Mouse (Mus musculus) right cerebral cortex, postnatal 14 days (tissue): ENCODE data around the gene Ufm1.
A peak's percentile ranks its signal among the peaks of the same experiment; 100 is the strongest.

Source experiments
- DNase-seq: peaks from one replicate; pipeline ENCODE4 v3.0.0; 2022

The Ufm1 gene

DNA sequence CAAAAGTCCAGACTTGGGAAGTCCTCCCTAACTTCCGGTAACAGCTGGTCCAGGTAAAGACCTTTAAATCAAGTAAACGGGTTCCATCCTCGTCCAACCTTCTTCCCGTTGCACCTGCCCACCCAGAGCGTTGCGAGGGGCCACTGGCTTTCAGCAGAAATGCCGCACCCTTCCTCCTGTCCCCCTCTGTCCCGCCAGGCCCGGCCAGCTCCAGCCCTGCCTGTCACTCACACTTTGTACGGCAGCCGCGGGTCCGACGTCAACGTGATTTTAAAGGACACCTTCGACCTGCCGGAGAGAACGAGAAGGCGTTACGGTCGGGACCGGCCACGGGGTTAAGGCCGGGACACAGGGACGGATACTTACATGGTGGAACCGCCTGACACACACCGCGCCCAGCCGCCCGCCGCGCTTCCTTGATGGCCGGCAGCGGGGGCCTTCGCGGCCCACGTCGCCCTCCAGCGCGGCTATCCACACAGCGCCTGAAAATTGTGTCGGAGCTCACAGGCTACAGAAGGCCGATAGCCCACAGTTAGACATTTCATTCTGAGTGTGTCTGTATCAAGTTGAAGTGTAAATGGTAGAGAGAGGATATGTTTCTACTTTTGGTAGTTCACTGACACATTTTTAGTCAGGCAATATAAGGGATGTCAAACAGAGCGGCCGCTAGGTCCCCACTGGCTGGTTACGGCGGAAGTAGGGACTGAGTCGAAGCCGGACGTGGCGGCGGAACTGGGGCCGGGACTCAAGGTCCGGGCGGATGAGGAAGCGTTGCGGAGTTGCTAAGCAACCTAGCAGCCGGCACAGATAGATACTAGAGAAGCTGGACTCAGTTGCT lies at the start of gene Ufm1:
TSS of gene Ufm1 (minus strand) at position 448 of the 838 bp plus-strand sequence.
- DNase-seq, result peak; percentile 93

DNA sequence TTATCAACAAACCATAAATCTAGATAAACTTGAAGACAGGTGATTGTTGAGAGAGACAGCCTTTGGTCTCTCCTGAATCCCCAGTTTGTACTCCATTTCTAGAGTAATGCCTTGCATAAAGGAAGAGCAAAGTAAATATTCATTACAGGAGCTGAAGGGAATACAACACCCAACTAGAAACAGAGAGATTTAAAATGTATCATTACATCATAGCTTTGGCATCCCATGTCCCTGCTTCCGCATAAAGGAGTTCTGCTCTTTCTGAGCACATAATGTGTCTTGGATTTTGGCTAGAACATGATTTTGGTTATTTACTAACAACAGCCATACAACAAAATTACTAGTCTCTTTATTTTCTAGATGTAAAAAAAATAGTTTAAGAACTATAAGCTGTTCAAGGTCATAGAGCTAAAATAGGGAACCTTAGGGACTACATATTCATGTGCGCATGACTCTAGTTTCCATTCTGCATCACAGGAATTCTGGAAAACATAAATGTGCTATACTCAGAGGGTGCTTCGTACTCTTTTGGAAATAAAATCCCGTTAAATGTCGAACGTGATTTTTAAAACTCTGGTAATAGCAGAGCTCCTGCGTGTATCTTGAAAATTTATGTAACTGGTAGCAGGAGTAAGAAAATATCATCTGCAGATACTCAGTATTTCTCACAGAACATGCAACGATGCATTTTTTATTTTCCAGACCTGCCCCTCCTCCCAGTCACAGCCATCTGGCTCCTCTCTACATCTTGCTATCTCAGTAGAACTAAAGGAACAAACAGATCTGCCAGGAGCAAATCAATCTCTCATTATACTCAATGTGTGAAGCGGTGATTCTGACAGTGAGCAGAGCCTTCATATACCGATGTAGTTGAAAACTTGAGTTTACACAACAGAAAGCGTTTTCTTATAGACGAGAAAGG lies 27.2 kb upstream of the Ufm1 start:
- peak; percentile 7 for DNase-seq

DNA sequence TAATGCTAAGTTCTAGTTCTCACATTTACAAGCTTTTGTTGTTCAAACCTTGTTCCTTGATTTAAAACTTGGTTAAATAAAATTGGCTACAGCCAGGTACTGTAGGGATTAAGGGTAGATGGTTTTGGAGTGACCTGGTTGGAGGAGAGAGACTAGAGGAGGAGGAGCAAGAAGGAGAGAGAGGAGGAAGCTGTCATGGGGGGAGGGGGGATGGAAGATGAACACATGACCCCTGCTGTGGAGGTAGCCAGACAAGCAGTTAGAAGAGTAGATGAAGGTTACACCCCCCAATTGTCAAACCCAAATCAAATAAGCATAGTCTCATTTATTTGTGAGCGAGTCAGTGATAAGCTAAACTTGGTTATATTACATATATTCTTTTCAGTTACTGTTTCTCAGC lies 8.0 kb upstream of the Ufm1 start:
- no peak for DNase-seq

DNA sequence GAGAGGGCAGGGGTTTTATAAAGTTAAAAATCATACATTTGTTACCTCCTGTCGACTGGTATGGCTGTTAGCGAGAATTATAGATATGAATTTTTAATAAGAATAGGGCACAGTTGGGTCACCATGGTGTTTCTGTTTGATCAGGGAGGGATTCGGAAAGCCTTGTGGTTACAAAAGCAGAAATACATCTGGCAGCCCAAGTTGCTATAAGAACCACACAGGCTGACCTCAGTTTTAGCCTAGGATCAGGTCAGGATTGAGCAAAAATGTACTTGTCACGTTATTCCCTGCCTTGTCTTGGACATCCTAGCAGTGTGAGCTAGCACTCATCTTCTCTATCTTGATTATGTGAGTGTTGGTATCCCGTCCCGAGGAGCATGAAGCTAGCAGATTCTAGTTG lies 6.9 kb upstream of the Ufm1 start:
- no peak for DNase-seq

GRCm38 (mm10) chr3:53869263-53869662 lies 5.6 kb upstream of the Ufm1 start:
- no peak for DNase-seq

- no peak for DNase-seq
Measured at GRCm38 (mm10) chr3:53868212-53868611, 4.6 kb upstream of the Ufm1 start.

GRCm38 (mm10) chr3:53854831-53855230 lies 8.8 kb downstream of the Ufm1 start:
- no peak for DNase-seq

DNA sequence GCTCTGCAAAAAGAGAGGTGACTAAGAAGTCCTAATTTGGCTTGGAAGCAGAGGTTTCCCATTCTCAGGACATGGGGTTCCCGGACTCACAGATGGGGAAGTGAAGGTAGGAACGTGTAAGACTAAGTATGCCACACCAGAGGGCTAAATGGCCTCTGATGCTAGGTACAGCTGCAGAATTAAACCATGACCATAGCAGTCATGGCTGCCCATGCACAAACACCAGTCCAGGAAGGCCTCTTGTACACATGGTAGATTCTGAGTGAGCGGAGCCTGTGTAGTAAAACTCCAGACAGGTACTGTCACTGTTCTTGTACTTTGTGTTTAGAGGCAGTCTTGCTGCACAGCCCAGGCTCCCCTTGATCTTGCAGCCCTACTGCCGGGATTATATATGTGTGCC lies 9.4 kb downstream of the Ufm1 start:
- DNase-seq, result no peak

DNA sequence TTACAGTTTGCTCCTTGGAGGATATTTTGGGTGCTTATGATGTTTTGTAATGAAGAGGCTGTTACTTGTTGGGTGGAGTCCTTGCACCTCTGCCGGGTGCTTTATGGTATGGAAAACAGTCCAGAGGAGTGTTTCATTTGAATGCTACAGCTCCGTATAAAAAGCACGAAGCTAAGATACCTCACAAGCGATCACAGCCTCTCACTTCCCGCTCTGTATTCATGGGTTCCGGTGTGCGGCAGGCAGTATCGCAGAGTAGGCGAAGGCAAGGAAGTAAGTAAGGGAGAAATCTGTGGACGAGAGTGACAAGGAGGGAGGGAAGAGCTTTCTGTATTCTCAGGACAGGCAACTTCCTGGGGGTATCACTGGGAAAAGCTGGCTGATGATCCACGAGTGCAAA lies 15.4 kb downstream of the Ufm1 start:
- DNase-seq, result no peak

DNA sequence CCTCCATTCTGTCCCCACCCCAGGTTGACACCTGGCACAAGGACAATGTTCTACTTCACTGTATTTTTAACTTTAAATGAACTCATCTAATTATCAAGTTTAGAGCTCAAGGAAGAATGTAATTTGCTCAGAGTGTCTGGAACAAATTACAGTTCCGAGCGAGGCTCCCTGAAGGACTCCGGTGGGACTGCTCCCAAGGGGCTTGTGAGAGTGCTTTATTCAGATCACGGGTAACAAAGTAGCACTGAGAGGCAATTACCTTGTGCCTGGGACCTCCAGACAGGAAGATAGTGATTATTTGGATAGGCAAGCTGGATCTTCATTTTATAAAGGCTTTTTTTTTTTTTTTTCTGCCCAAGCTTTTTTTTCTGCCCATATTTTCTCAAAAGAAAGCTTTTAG lies 15.9 kb downstream of the Ufm1 start:
- no peak for DNase-seq

- DNase-seq, result no peak
Measured at GRCm38 (mm10) chr3:53846206-53846928, 17.3 kb downstream of the Ufm1 start.

DNA sequence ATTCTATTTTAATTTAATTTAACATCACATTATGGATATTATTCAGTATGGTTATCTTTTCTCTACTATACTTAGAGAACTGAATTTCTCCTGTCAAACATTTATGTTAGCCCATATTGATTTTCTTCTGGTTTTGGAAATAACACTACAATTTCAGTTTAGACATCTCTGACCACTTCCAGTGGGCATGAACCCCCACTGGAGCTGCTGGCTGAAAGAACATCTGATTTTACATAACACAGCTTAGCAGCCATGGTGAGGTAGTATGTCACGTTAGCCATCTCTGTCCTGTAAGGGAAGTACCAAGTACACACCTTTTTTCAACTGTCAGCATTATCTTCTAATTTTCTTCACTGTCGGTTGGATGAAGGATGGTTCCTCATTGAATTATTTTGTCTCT lies 18.8 kb downstream of the Ufm1 start, which contains the start of gene Gm10985:
TSS of gene Gm10985 (plus strand) at position 301 of the 400 bp plus-strand sequence.
- no peak for DNase-seq

GRCm38 (mm10) chr3:53834238-53834637 lies 29.4 kb downstream of the Ufm1 start:
- peak; percentile 67 for DNase-seq

- DNase-seq, result no peak
Measured at GRCm38 (mm10) chr3:53813421-53813977, 50.1 kb downstream of the Ufm1 start.
